Mouse (Mus musculus) stomach, postnatal 0 days (tissue): ENCODE measurements around the gene Olfr341.

Experiments
- CTCF ChIP-seq: IDR thresholded peaks from 2 replicates; pipeline ENCODE4 v1.5.1; 2016; ENCODE audit warnings: antibody characterized with exemption, low read depth, mild to moderate bottlenecking, moderate library complexity
- EP300 ChIP-seq: optimal IDR thresholded peaks from 2 replicates; pipeline ENCODE3; 2016; ENCODE audit warnings: antibody characterized with exemption

GRCm38 (mm10) chr2:36473634-36474033 is 8.6 kb downstream of the Olfr341 start:
- TF ChIP-seq CTCF (no peak), EP300 (no peak)
